Mouse (Mus musculus) heart, adult 9 months (tissue): ENCODE results near the gene Camta1.

Experiments used
- DNase-seq, 2 experiments: peaks; one replicate each; pipeline ENCODE4 v3.0.0; 2022; ENCODE audit warnings: low spot score in 2 of 2

Camta1 gene

DNA sequence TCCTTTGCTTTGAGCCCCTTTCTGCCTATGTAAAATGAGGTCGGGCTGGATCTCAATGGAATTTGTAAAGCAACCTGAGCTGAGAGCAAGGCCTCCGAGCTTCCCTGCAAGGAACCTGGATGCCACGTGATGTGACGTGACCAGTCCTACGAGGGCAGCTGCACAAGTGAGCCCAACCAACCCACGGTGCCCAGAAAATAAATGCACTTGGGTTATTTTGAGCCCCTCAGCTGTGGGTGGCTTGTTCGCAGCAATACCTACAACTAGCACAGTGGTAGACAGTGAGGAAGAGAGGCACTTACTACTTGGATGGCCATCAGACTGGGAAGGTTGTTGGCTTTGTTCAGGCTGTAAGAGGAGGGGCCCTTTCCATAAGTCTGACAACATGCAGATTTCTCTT is 747.1 kb downstream of the Camta1 start:
- no peak for DNase-seq

DNA sequence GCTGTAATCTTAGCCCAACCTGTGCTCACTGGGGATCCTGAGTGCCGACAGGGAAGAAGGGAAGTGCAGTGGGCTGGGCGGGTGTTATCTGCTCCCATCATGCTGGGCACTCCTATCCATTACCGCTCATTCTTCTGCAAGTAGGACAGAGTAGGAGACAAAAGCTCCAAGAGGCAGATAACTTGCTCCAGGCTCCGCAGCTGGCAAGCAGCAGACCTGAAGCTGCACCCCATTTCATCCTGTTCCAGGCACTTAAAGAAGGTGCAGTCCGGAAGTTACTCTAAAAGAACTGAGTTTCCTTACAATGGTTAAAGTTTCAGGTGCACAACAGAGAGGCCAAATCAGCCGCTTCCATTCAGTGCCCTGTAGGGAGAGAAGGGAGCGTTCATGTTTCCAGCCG is 750.5 kb downstream of the Camta1 start:
- no peak for DNase-seq

DNA sequence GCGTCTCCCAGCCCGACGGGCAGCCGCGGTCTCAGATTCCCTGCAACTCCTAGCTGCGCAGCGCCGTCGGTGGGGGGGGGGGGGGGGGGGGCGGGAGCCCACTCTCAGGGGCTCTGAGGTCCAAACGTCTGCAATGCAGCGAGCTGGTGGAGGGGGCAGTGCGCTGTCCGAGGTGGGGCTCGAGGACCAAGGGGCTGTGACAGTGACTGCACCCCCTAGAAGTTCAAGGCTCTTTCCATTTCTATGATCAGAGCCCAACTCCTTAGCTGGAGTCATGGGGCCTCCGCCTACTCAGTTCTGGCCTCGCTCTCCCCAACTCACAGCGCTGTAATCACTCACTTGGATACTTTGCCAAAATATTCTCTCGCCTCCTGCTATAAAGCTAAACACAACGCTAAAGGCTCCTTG is 752.8 kb downstream of the Camta1 start:
- DNase-seq = no peak

GRCm38 (mm10) chr4:151108028-151108771 is 753.5 kb downstream of the Camta1 start:
- peak; percentile 79 to 81 for DNase-seq

DNA sequence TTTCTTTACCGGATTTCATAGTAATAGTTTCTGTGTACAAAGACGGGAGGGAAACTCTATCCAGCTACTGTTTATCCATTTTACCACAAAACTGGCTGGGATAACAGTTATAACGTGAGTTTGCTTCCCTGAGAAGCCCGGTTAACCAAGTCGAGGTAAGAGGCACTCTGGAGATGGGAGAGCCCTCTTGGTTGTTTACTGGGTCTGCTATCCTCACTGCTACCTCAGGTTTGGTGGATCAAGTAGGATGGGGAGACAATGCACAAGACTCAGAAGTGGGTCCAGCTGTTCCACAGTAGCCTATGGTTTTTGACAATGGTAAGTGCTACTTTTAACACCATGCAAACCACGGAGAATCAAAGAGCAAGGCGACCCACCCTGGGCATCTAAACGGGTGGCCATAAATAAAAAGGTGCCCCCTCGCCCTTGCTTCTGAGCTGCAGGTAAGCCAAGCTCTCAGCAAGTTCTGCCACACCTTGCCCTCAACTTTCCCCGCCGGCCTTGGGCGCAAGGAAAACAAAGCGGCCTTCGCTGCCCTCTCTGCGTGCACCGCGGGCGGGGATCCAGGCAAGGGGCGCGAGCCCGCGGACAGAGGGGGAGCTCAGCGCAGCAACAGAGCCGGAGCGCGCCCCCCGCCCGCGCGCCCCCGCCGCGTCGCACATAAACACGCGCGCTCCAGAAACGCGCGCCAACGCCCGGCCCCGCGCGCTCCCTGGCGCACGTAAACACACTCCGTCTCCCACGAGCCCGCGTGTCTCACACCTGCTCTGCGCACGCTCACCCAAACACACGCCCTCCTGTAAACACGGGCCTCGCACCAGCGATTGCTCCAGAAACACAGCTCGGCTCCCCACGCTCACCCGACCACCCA is 754.3 kb downstream of the Camta1 start:
- DNase-seq = no peak

- DNase-seq = no peak
Measured at GRCm38 (mm10) chr4:151106468-151106867, 755.2 kb downstream of the Camta1 start.

DNA sequence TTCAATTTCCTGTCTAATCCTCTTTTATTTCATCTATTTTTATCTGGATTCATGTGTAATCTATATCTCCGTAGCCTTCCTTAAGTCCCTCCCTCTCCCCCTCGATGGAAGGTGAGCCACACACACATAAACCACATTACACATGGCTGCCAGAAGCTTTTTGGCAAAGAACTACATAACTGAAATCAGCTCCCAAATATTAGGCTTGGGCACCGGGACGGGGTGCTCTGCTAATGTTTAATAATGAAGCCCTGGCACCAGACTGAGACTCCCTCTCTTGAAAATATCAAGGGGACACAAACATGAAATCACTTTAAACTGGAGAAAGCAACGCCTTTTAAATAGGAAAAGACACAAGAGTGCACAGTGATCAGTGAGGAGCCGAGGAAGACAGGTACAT is 755.8 kb downstream of the Camta1 start:
- DNase-seq = no peak

DNA sequence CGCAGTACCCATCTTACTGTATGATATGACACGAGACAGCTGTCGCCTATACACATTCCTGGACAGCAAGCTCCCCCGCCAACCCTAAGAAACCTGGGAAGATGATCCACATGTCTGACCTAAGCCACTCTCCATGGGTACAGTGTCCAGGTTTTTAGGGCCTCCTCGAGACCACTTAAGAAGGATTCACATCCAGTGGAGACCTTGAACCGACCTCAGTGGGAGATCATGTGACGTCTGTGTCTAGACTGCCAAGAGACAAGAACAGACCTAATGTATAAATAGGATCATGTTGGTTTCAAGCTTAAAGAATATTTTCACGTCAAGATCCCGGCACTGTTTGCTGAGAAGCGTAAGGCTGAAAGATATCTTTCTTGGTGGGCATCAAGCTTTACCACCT is 757.5 kb downstream of the Camta1 start:
- DNase-seq = no peak

GRCm38 (mm10) chr4:151103646-151104045 is 758.0 kb downstream of the Camta1 start:
- no peak for DNase-seq

- DNase-seq = peak in 1 of 2 experiments; percentile 48
Measured at GRCm38 (mm10) chr4:151097104-151097438, 764.6 kb downstream of the Camta1 start.

DNA sequence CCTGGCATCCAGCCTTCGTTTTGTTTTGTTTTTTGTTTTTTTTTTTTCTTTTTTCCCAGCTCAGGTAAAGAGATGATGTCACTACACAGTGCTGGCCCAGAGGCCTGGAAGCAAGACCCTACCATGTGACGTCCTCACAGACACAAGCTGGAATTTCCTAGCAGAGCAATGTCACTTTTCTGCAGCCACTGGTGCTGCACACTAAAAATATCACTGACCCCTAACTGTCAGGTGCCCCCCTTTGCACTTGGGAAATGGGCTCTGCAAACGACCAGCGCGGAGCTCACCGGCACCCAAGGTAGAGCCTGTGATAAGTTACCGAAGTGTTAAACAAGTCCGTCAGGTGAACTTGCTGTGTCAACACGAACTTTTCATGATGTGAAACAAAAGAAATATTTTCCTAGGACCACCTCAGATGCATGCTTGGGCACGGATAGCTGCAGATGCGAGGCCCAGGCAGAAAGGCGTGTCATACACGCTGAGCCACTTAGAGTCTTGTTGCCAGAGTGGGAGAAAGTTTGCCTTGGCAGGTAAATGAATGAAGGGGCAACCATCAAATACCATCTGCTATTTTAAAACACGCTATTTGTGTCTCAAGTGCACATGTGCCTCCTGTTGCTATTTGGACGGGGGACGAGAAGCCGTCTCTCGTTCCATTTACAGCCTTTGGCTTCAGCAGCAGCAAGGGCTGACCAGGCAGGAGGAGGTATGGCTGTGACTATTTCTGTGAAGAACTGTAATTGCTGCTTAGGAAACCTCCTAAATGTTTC is 765.2 kb downstream of the Camta1 start:
- DNase-seq = peak; percentile 51 to 68

GRCm38 (mm10) chr4:151095207-151095606 is 766.5 kb downstream of the Camta1 start:
- DNase-seq = no peak

GRCm38 (mm10) chr4:151089270-151089669 is 772.4 kb downstream of the Camta1 start, which contains the start of gene Gm13090:
Gene Gm13090 (plus strand): TSS chr4:151089570.
- DNase-seq = no peak

DNA sequence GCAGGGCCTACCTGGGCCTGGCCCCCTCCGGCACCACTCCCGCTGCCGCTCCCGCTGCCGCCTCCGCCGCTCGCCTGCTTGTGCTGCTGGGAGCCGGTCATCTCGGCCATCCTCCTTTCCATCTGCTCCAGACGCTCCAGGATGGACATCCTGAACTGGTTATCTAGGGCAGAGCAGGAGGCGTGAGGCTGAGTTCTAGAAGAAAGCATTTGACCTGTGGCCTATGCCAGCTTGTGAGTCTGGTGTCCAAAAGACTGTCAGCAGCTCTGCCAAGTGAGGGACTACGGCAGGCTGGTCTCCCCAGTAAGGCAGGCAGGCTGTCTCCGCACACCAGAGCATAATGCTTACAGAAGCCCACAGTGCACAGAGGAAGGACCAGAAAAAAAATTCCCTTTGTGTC is 772.9 kb downstream of the Camta1 start:
- DNase-seq = peak; percentile 51 to 59

- no peak for DNase-seq
Measured at GRCm38 (mm10) chr4:151087358-151087757, 774.3 kb downstream of the Camta1 start.

DNA sequence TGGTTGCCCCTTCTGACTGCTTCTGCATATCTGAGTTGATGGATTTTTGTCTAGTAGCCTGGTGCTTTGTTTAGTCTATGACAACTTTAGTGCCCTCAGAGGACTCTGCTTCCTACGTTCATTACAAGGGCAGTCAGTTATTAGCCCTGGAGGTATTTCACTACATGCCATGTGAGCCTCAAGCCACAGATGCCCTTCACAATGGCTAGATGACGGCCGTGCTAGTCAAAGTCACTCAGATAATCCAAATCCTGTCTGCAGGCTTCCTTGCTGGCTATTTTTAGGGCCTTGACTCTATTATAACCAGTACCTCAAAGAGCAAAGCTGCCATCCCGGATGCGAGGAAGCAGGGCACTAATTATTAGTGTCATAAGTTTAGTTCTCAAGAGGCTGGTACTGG is 778.6 kb downstream of the Camta1 start:
- DNase-seq = peak; percentile 69 to 71

- no peak for DNase-seq
Measured at GRCm38 (mm10) chr4:151081977-151082376, 779.7 kb downstream of the Camta1 start.

DNA sequence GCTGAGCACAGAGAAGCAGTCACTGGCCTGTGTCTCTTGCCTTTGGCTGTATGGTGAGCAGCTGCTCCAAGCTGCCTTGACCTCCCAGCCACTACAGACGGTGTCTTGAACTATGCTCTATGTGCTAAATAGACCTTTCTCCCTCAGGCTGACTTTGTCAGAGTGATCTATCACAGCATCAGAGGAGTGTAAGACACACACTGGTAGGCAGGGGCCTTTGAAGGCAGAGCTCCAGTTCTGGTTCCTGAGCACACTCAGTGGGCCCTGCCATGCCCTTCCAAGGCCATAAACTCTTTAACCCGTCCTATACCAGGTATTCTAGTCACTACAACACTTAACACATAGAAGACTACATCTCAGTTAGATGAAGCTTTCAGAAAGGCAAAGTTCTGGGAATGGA is 780.3 kb downstream of the Camta1 start:
- no peak for DNase-seq

- no peak for DNase-seq
Measured at GRCm38 (mm10) chr4:151074817-151075216, 786.9 kb downstream of the Camta1 start.

DNA sequence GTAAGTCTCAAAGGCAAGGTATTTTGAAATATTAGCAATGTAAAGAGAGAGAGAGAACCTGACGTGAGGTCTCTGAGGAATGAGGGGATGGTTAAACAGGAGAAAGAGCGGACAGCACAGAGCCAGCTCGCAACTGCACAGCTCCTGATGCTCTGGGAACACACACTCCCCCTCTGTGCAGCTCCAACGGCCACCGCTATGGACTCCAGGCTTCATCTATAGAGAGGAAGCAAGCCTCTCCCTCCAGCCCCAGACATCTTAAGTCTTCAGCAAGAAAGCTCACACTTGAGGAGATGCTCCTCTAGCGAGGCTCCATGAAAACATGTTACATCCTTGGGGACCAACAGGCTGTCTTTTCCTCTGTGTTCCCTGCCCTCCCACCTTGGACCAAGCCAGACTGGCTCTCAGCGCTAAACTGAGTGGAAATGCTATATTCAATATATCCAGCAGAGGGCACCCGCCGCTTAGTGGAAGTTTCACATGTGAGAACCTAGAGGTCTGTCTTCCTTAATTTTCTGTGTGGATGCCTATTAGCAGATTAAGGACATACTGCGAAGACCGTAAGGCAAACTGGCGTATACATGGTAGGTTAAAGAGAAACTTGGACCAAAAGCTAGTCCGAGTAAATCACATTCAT is 788.5 kb downstream of the Camta1 start:
- peak; percentile 41 to 66 for DNase-seq

- no peak for DNase-seq
Measured at GRCm38 (mm10) chr4:151070962-151071361, 790.7 kb downstream of the Camta1 start.

DNA sequence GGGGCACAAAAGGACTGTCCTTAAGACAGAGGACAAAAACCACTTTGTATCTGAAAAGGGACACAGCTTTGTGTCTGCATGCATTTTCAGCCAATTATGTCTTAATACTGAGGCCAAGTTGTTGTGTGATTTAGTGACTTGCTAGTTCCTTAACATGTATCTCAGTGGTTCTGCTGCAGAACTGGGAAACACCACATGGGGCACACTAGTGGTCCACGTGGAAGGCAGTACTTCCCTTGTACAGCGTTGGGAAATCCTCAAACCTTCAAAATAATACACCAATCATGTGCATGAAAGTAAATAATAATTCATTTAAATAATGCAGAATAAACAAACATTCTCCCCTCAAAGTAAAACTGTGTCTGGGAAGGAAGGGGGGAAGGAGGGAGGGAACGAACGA is 792.9 kb downstream of the Camta1 start:
- DNase-seq = no peak
